ENCODE assay signal across 16 mouse cellular contexts in the genomic region with DNA sequence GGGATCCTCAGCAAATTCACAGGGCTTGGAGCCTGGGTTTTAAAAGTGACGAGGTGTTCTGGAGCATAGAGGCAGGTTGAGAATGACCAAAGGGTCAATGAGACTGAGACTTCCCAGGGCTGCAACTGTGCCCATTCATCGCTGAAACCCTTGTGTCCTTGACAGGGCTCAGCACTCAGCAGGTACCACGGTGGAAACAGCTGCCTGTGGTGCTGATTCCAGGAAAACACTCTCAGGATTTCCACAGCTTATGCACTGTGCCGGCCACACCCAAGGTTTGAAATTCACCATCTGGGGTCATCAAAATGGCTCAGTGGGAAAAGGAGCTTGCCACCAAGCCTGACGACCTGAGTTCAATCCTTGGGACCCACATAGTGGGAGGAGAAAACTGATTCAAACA.
"Had no signal": no experiment of that assay in that cellular context is flagged by ENCODE, and none has a peak within 500 bp of the region (broad histone marks: within the 10 kb centered on the region; RNA-seq: fewer than 3 reads in every experiment).

No protein-coding gene starts in this region.

- H3K9ac ChIP-seq: neural tube, embryonic 13.5 days; neural tube, embryonic 15.5 days; stomach, embryonic 15.5 days had no signal

- H3K27me3 ChIP-seq: neural tube, embryonic 13.5 days; neural tube, embryonic 15.5 days; stomach, embryonic 15.5 days had no signal

- H3K9me3 ChIP-seq: neural tube, embryonic 13.5 days; neural tube, embryonic 15.5 days; stomach, embryonic 15.5 days had no signal

- H3K4me3 ChIP-seq: neural tube, embryonic 13.5 days; neural tube, embryonic 15.5 days; stomach, embryonic 15.5 days had no signal

- H3K4me1 ChIP-seq: neural tube, embryonic 13.5 days; neural tube, embryonic 15.5 days; stomach, embryonic 15.5 days had no signal

- H3K4me2 ChIP-seq: neural tube, embryonic 13.5 days; neural tube, embryonic 15.5 days; stomach, embryonic 15.5 days had no signal

- H3K27ac ChIP-seq: neural tube, embryonic 13.5 days; neural tube, embryonic 15.5 days; stomach, embryonic 15.5 days; stomach, postnatal 0 days had no signal

- DNase-seq: retina, postnatal 1 day; right cerebral cortex, adult 18-20 months; right cerebral cortex, postnatal 14 days; right cerebral cortex, postnatal 25 days; right cerebral cortex, postnatal 4 days; spleen, adult 18-20 months; thymus, adult 18-20 months; thymus, adult 2 months; thymus, postnatal 14 days; thymus, postnatal 25 days; thymus, postnatal 36 days; thymus, postnatal 4 days had no signal

- H3K36me3 ChIP-seq: neural tube, embryonic 13.5 days; neural tube, embryonic 15.5 days; stomach, embryonic 15.5 days had no signal
